Mouse (Mus musculus) cortical plate, adult 2 months (tissue): ENCODE measurements at regions not wholly inside any gene's neighbourhood (a gene's known extent, or its start where the extent isn't known, plus 50 kb on each side); places are given as distances from the start of the nearest gene placed in this dataset.

Experiments used
- CTCF ChIP-seq: fragments of 200-500 bp; IDR thresholded peaks from 2 replicates; pipeline ENCODE4 v1.5.1; 2011; ENCODE audit warnings: mild to moderate bottlenecking, control low read depth, low read length; ENCODE audit not compliant: insufficient read depth; ENCODE audit errors: extremely low read depth
- POLR2A ChIP-seq: fragments of 200-500 bp; IDR thresholded peaks from 2 replicates; pipeline ENCODE4 v1.6.1; 2011; ENCODE audit warnings: mild to moderate bottlenecking, low read length, control low read depth; ENCODE audit not compliant: insufficient read depth; ENCODE audit errors: extremely low read depth

GRCm38 (mm10) chr1:186901548-186901947, 65.7 kb upstream of the D1Pas1 start:
- no peak for TF ChIP-seq CTCF
- no peak for TF ChIP-seq POLR2A
